Mouse (Mus musculus) testis, postnatal 10 days (tissue): ENCODE measurements around the gene Fpgs.

Experiments
- DNase-seq: peaks from one replicate; pipeline ENCODE4 v3.0.0; 2021; ENCODE audit warnings: low spot score

Fpgs gene

GRCm38 (mm10) chr2:32637778-32638281, 66.1 kb downstream of the Fpgs start:
- no peak for DNase-seq

GRCm38 (mm10) chr2:32636617-32637016, 67.3 kb downstream of the Fpgs start:
- no peak for DNase-seq

- no peak for DNase-seq
These were observed 69.5 kb downstream of the Fpgs start for GRCm38 (mm10) chr2:32634277-32635105.

GRCm38 (mm10) chr2:32633660-32634059, 70.3 kb downstream of the Fpgs start:
- no peak for DNase-seq
